Mouse (Mus musculus): ENCODE results near the gene 4921501E09Rik.
"Not testable (repeated sequence)": the region's sequence is repeated elsewhere in the genome, so short reads cannot be mapped to it uniquely, and the experiment has no call there.

Gene 4921501E09Rik

DNA sequence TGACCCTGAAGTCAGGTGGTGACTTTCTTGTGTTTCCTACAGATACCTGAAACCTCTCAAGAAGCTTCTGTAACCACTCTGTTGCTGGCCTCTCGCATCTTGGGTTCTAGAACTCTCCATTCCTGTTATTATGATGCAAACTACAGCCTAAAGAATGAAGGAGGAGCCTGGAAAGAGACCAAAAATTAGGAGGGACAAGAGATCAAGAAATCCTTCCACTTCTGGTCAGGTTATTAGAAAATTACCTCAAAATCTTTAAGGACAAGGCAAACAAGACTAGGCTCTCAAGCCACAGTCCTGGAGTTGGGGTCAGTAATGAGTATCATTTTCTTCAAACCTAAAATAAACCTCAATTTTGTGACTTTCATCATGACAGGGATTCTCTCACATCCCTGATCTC lies at the start of gene 4921501E09Rik:
Gene 4921501E09Rik, minus strand, starts transcription at position 101 of the 400 bp plus-strand sequence.
- no peak for DNase-seq (ENCODE audit: low read depth, low spot score)

DNA sequence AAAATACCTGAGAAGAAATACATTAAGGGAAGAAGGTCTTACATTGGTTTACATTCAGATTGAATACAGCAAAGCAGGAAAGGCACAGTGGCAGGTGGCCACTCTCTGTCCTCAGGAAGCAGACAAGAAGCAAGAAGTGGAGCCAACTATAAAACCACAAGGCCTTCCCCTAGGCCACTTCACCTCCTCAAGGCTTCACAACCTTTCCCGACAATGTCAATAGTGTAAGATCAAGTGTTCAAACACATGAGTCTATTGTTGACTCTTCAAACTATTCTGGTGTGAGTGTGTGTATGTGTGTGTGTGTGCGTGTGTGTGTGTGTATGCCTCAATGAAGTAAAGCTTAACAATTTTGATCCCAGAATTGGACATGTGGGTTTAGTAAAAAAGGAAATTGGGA lies 29.5 kb upstream of the 4921501E09Rik start:
- DNase-seq (ENCODE audit: low read depth, low spot score), result no peak

DNA sequence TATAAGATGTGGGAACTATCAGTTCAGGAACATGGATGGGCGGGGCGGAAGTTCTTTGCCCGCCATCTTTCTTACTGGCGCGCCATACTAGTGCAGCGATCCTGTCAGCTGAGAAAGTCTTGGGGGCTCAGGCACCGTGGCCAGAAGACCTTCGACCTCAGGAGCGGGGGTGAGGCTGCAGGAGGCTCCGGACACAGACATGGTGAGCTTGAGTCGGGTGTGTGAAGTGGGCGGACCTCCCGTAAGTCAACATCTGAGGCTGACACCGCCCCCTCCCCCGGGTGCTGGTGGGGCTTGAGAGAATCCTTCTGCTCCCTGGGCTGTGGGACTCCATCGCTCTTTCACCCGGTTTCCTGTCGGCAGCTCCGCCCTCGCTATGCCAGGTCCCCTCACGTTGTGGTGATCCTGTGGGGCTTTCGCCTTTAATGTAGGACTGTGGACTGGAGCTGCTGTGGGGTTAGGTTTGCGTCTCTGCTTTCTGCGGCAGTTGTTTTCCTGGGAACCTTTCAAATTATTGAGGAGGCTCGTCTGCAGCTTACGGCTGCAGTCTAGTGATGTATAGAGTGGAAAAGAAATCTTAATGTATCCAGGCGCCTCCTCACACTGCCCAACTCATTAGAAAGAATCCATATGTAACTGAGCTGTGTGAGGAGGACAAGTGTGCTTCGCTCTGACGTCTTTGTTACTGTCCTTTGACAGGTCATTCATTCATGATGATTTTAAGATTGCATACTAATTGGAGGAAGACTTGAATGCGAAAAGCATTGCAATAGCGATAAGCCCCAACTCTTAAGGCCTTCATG lies 24.7 kb upstream of the 4921501E09Rik start:
- DNase-seq (ENCODE audit: low read depth, low spot score), result peak; percentile 63

DNA sequence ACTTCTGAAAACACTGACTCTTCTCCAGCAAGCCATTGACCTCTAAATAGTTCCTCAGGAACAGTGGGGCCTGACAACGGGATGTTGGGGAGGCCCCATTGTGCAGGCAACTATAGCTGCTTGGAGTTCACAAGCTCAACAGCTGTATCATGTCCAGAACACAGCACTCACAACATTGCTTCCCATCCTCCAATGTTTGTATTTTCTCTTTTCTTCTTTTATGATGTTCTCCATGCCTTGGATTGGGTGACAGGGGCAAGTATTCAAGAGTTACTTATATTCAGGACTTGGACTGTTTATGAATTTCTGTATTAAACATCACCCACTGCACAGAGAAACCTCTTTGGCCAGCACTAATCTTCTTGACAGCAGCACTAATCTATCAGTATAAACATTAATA lies 23.8 kb upstream of the 4921501E09Rik start:
- DNase-seq (ENCODE audit: low read depth, low spot score), result no peak

DNA sequence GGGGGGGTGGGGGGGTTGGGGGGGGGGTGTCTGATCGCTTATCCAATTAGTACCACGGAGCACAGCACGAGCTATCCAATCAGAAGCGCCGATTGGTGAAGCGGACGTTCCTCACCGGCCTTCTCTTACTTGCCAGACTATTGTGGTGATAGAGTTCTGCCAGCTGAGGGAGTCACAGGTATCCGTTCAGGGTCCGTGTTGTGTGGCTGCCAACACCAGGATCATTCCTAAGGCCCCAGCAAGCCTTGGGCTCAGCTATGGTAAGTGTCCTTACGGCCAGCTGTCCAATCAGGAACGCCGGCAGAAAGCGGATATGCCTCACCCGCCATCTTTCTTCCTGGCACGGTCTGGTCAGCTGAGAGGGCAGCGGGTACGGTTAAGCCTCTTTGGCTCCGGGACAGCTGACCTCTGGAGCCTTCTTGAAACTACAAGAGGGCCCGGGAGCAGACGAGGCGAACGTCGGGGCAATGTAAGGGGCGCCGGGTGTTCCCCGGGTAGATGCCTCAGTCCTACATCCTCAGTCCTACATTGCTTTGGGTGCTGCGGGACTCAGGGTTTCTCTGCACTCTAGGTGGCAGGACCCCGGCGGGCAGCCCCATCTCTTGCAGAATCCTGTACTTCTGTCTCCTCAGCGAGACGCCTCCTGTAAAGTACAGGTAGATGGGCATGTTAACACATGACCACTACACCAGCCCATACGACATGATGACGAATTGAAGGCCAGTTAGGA lies 21.5 kb upstream of the 4921501E09Rik start, which contains the start of gene Zfp563:
Gene Zfp563, plus strand, starts transcription at position 91 of the 730 bp plus-strand sequence.
- DNase-seq (ENCODE audit: low read depth, low spot score), result peak; percentile 86

DNA sequence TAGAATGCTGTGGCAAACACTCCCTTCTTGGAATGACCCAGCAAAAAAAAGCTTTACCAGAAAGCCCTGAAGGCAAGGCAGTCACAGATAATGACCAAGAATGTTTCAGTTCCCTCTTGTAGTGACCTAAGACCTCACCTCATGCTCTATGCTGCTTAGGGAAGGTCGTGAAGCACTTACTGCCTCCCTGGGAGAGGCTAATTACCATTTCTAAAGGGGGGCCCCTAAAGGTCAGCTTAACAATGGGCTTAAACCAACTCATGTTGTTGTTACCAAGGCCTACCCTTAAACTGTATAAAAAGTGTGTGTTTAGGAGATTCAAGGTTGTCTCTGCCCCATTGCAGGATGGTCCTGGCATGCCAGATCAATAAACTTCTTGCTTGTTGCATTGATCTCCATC lies 4.9 kb downstream of the 4921501E09Rik start:
- DNase-seq (ENCODE audit: low read depth, low spot score), result no peak

DNA sequence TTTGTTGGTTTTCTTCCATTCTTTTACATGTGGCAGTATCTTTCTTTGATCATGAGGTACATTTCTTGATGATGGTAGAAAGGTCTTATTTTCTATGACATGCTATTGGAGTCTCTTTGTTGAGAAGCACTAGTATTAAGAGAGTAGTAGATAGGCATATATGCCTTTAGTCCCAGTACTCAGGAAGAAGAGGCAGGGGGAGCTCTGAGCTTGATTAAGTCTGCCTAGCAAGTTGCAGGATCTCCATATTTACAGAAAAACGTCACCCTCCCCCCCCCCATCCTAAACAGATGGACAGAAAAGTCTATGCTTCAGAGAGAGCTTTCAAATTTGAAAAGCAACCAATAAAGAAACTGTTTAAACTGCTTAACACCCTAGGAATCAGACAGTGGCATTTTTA lies 9.1 kb downstream of the 4921501E09Rik start:
- no peak for DNase-seq (ENCODE audit: low read depth, low spot score)

DNA sequence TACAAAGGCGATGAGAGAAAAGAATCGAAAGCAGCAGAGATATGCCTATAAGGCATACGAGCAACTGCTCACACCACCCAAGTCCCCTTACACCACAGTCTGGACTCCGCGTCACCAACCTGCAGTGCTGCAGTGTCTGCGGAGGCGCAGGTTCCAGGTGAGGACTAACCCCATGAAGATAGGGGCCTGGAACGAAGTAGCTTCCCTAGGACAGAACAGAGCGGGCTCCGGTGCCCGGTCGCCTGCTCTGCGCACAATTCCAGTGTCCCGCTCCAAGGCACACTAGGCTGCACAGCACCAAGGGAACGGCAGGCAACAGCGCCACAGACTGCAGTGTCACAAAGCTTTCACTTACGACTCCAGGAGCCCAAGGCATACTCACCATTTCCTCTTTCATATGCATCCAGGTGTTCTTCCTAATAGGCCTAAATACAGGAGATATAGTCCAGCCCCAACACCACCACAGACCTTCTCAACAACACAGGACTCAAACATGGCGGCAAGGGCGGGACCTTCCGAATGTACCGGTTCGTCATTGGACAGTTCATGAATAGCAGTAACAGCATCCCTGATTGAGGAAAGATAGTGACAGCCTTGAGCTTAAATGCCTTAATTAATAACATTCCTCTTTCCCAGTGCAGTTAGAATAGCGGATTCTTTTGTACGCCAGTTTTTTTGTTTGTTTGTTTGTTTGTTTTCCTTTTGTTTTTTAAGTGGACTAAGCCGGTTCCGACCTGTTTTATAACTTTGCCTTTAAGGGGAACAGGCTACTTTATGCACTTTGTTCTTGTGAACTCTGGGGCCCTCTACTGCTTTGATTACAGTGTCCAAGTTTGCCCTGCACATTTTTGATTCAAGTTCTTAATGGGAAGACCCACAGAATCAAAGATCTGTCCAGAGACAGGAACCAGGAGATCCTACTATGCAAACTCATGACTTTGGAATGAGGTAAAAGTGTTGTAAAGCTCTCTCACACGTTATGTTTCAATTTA lies 34.7 kb downstream of the 4921501E09Rik start, which contains the start of gene Zfp763:
Gene Zfp763, minus strand, starts transcription at position 503 of the 992 bp plus-strand sequence.
- DNase-seq (ENCODE audit: low read depth, low spot score), result peak; percentile 85

DNA sequence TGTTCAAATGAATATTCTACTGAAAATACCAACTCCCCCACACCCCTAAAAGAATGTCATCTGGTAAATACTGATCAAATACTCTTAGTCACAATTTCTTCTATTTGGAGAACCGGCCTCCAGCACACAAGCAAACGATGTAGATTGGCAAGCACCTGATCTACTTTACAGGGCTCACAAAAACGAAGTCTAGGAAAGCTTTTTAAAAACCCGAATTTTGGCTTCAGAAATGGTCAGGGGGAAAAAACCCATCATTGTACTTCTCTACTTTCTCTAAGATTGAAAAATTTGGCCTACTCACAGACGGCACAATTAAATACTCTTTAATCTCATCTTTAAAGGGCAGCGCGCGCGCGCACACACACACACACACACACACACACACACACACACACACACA lies 35.5 kb downstream of the 4921501E09Rik start:
- DNase-seq (ENCODE audit: low read depth, low spot score), result no peak

DNA sequence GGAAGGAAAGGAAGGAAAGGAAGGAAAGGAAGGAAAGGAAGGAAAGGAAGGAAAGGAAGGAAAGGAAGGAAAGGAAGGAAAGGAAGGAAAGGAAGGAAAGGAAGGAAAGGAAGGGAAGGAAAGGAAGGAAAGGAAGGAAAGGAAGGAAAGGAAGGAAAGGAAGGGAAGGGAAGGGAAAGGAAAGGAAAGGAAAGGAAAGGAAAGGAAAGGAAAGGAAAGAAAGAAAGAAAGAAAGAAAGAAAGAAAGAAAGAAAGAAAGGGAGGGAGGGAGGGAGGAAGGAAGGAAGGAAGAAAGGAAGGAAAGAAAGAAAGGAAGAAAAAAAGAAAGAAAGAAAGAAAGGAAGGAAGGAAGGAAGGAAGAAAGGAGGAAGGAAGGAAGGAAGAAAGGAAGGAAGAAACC lies 47.4 kb downstream of the 4921501E09Rik start:
- DNase-seq (ENCODE audit: low read depth, low spot score), result not testable (repeated sequence)

Measured in CD4-positive helper T cell, adult 2 months (primary cell).